Mouse (Mus musculus) C2C12 (cell line): ENCODE measurements around the gene Nrarp. TPM values are rescaled to one million over a fixed set of nuclear protein-coding genes. Genes with fewer than 3 reads are reported as not detected.

Experiments used
- H3K27me3 ChIP-seq: one replicate; pipeline ENCODE4 v1.6.1; 2011; ENCODE audit not compliant: control insufficient read depth, insufficient read depth, insufficient read length
- H3K36me3 ChIP-seq: one replicate; pipeline ENCODE4 v1.6.1; 2011; ENCODE audit not compliant: control insufficient read depth, insufficient read depth
- H3K4me3 ChIP-seq: one replicate; pipeline ENCODE4 v1.5.1; 2011; ENCODE audit warnings: mild to moderate bottlenecking, control low read depth; ENCODE audit not compliant: poor library complexity, insufficient read depth, severe bottlenecking
- H3K79me2 ChIP-seq: one replicate; pipeline ENCODE4 v1.6.1; 2011; ENCODE audit not compliant: control insufficient read depth, insufficient read depth
- H3K79me3 ChIP-seq: one replicate; pipeline ENCODE4 v1.6.1; 2011; ENCODE audit warnings: low read depth, control low read depth
- H3ac ChIP-seq: one replicate; pipeline ENCODE3; 2011; ENCODE audit warnings: low read depth; ENCODE audit not compliant: control insufficient read depth, insufficient read length
- CEBPB ChIP-seq: IDR thresholded peaks from one replicate; pipeline ENCODE4 v1.6.1; 2011; ENCODE audit warnings: low read depth, mild to moderate bottlenecking, control low read depth, moderate library complexity
- CTCF ChIP-seq: IDR thresholded peaks from one replicate; pipeline ENCODE4 v1.5.1; 2011; ENCODE audit not compliant: control insufficient read depth, insufficient read depth, insufficient read length
- FOSL1 ChIP-seq: IDR thresholded peaks from one replicate; pipeline ENCODE4 v1.8.0; 2011; ENCODE audit warnings: mild to moderate bottlenecking, low read length; ENCODE audit not compliant: poor library complexity, insufficient read depth, severe bottlenecking
- MAX ChIP-seq: IDR thresholded peaks from one replicate; pipeline ENCODE4 v1.6.1; 2011; ENCODE audit warnings: mild to moderate bottlenecking, control low read depth
- MYOD1 ChIP-seq: IDR thresholded peaks from one replicate; pipeline ENCODE4 v1.6.1; 2011; ENCODE audit warnings: low read depth; ENCODE audit not compliant: control insufficient read depth, insufficient read length
- MYOG ChIP-seq: IDR thresholded peaks from one replicate; pipeline ENCODE4 v1.6.1; 2011; ENCODE audit not compliant: control insufficient read depth, insufficient read length; ENCODE audit errors: extremely low read depth
- USF1 ChIP-seq: IDR thresholded peaks from one replicate; pipeline ENCODE4 v1.6.1; 2011; ENCODE audit warnings: low read depth, mild to moderate bottlenecking, control low read depth, moderate library complexity
- polyA plus RNA-seq: library from polyadenylated mRNA; unstranded; fragments of >200 nt; fragmentation: generic; extraction: Trizol; gene quantifications from one replicate; pipeline ENCODE4 v1.2.1, GENCODE M21; 2012; ENCODE audit warnings: missing spikeins

Nrarp gene
- polyA plus RNA-seq, 1 experiment: 0.56 TPM

DNA sequence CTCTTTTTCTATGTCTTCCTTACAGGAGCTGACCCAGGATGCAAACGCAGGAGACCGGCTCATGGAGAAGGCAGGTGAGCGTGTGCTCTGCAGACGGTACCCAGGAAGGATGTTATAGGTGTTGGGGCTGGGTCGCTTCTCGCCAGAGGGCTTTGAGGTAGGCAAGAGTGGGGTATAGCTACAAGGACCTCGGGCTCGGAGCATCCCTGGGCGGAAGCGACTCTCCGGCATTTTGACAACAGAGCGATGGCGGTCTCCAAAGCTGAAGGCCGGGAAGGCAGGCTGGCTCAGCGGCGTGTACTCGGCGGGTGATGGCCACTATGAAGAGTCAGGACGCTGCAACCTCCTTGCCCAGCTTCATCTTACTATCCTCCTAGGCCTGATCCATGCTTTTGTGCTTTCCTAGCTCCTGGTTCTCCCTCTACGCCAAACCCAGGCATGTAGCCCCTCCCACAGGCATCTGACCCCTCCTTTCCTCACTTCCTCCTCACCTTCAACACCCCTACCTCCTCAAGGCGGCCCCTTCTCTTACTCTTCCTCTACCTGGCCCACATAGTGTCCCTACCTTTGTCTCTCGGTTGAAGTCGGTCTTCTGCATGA lies 32.8 kb downstream of the Nrarp start:
- TF ChIP-seq FOSL1 (no peak), CTCF (no peak), MYOG (no peak), CEBPB (no peak), MYOD1 (no peak), MAX (no peak), USF1 (no peak)
- H3K36me3 ChIP-seq: peaks cover 10% of the 10 kb centered on the region
- H3K79me3 ChIP-seq: peaks cover 22% of the 10 kb centered on the region
- H3K79me2 ChIP-seq: peaks cover 29% of the 10 kb centered on the region
- no peaks in the 10 kb centered on the region for H3K27me3 ChIP-seq
- no peak overlapping the region for H3ac ChIP-seq
- no peak overlapping the region for H3K4me3 ChIP-seq

DNA sequence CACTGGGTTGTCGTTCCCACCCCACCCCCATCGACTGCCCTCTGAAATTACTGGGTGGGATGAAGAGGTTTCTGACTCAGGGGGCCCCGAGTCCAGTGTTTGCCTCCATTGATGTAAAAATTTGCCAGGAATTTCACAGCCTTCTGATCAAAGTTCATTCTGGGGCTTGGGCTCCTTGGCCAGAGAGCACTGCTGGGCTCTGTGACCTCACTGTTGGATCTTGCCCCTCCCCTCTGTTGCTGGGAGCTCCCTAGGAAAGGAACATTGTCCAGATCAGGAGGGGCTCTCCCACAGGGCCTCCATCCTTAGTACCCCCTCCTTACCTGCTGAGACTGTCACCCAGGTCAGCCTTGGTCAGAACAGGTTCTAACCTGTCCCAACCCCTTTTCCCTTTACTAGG lies 33.9 kb downstream of the Nrarp start, which contains the start of gene Stpg3:
Stpg3 (minus strand) TSS at position 194 of the 400 bp plus-strand sequence.
- H3K36me3 ChIP-seq: peaks cover 5% of the 10 kb centered on the region
- no peak for TF ChIP-seq MYOG
- no peaks in the 10 kb centered on the region for H3K27me3 ChIP-seq
- no peak within 1 kb of the TSS for H3K4me3 ChIP-seq
- peaks cover 16% of the 10 kb centered on the region for H3K79me3 ChIP-seq
- H3ac ChIP-seq: no peak within 1 kb of the TSS
- peaks cover 19% of the 10 kb centered on the region for H3K79me2 ChIP-seq

DNA sequence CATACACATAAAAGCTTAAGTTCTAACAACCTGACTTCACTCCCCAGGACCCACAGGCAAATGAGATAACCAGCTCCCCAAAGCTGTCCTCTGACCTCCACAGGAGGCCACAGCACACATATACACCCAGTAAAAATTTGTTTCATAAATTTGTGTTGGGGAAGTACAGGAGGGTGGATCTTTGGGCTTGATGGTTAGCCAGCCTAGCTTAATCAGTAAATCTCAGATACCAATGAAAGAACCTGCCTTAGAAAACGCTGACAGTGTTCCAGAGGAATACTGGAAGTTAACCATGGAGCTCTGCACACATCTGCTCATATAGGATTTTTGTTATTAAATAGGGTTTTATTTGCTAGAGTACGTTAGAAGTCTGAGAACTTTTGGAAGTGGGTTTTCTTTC lies 37.1 kb downstream of the Nrarp start:
- TF ChIP-seq FOSL1 (no peak), USF1 (no peak), CTCF (no peak), CEBPB (no peak), MYOD1 (no peak), MYOG (no peak), MAX (no peak)
- Histone ChIP-seq H3K36me3 (peaks cover 11% of the 10 kb centered on the region), H3K79me2 (peaks cover 1% of the 10 kb centered on the region), H3K27me3 (no peaks in the 10 kb centered on the region), H3ac (no peak overlapping the region), H3K79me3 (peaks cover 1% of the 10 kb centered on the region), H3K4me3 (no peak overlapping the region)

DNA sequence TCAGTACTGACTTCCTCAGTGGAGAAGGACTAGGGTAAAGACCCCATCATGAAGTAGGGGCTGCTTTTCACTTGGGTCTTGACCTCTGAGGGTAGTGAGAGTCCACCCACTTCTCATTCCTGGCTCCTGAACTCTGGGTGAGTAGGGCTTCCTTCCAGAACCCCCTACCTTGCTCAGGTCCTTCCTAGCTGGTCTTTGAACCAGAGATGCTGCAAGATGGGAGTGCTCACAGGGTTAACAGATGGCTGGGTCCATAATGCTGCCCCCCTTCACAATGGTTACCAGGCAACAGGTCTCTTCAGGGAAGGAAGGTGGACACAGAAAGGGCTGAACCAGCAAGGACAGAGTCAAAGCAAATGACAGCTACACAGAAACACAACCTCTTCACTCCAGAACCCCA lies 37.9 kb downstream of the Nrarp start, which contains the start of gene Fam166a:
Fam166a (plus strand) TSS at position 301 of the 400 bp plus-strand sequence.
- peaks cover 19% of the 10 kb centered on the region for H3K36me3 ChIP-seq
- no peaks in the 10 kb centered on the region for H3K27me3 ChIP-seq
- H3ac ChIP-seq: no peak within 1 kb of the TSS
- peaks cover 9% of the 10 kb centered on the region for H3K79me2 ChIP-seq
- no peak within 1 kb of the TSS for H3K4me3 ChIP-seq
- TF ChIP-seq FOSL1: no peak
- no peak for TF ChIP-seq MYOG
- no peak for TF ChIP-seq MYOD1
- no peak for TF ChIP-seq MAX
- no peak for TF ChIP-seq CEBPB
- no peak for TF ChIP-seq USF1
- TF ChIP-seq CTCF: no peak
- H3K79me3 ChIP-seq: peaks cover 4% of the 10 kb centered on the region

- H3K36me3 ChIP-seq: peaks cover 24% of the 10 kb centered on the region
- peaks cover 19% of the 10 kb centered on the region for H3K79me2 ChIP-seq
- no peak overlapping the region for H3K4me3 ChIP-seq
- TF ChIP-seq MAX (no peak), MYOG (no peak), USF1 (no peak), CEBPB (no peak), CTCF (no peak), MYOD1 (no peak), FOSL1 (no peak)
- H3K79me3 ChIP-seq: peaks cover 9% of the 10 kb centered on the region
- H3K27me3 ChIP-seq: no peaks in the 10 kb centered on the region
- no peak overlapping the region for H3ac ChIP-seq
Observed at GRCm38 (mm10) chr2:25221331-25221772, 40.8 kb downstream of the Nrarp start.
